Mouse (Mus musculus): ENCODE measurements around the gene Pdzrn3. TPM values are rescaled to one million over a fixed set of nuclear protein-coding genes. Genes with fewer than 3 reads are reported as not detected.

Pdzrn3 gene
- polyA plus RNA-seq, 1 experiment = 67.9 TPM

GRCm38 (mm10) chr6:101233680-101234079 is 144.0 kb downstream of the Pdzrn3 start:
- no peak for TF ChIP-seq CTCF (IDR thresholded peaks at IDR 0.05; ENCODE audit: borderline replicate concordance, insufficient read depth, low read length)
- TF ChIP-seq POLR2A (IDR thresholded peaks at IDR 0.05; ENCODE audit: low read depth, low read length) = no peak
- no peak overlapping the region for H3K4me3 ChIP-seq (ENCODE audit: insufficient read depth, low read length)
- no peak overlapping the region for H3K27ac ChIP-seq (ENCODE audit: insufficient read depth, low read length)
- H3K4me1 ChIP-seq (ENCODE audit: control insufficient read depth, insufficient read depth, low read length) = no peaks in the 10 kb centered on the region

GRCm38 (mm10) chr6:101227294-101227855 is 150.3 kb downstream of the Pdzrn3 start:
- Histone ChIP-seq H3K4me1 (ENCODE audit: control insufficient read depth, insufficient read depth, low read length) (peaks cover 2% of the 10 kb centered on the region; the same call in 1 of the 2 replicates), H3K4me3 (ENCODE audit: insufficient read depth, low read length) (no peak overlapping the region), H3K27ac (ENCODE audit: insufficient read depth, low read length) (no peak overlapping the region)
- TF ChIP-seq CTCF (IDR thresholded peaks at IDR 0.05; ENCODE audit: borderline replicate concordance, insufficient read depth, low read length) (no peak), POLR2A (IDR thresholded peaks at IDR 0.05; ENCODE audit: low read depth, low read length) (no peak)

GRCm38 (mm10) chr6:101220307-101220706 is 157.4 kb downstream of the Pdzrn3 start:
- TF ChIP-seq POLR2A (IDR thresholded peaks at IDR 0.05; ENCODE audit: low read depth, low read length) (no peak), CTCF (IDR thresholded peaks at IDR 0.05; ENCODE audit: borderline replicate concordance, insufficient read depth, low read length) (no peak)
- Histone ChIP-seq H3K4me3 (ENCODE audit: insufficient read depth, low read length) (no peak overlapping the region), H3K27ac (ENCODE audit: insufficient read depth, low read length) (no peak overlapping the region), H3K4me1 (ENCODE audit: control insufficient read depth, insufficient read depth, low read length) (peaks cover 6% of the 10 kb centered on the region)

GRCm38 (mm10) chr6:101219004-101219403 is 158.7 kb downstream of the Pdzrn3 start:
- Histone ChIP-seq H3K4me1 (ENCODE audit: control insufficient read depth, insufficient read depth, low read length) (peaks cover 6% of the 10 kb centered on the region), H3K4me3 (ENCODE audit: insufficient read depth, low read length) (no peak overlapping the region), H3K27ac (ENCODE audit: insufficient read depth, low read length) (no peak overlapping the region)
- no peak for TF ChIP-seq POLR2A (IDR thresholded peaks at IDR 0.05; ENCODE audit: low read depth, low read length)
- no peak for TF ChIP-seq CTCF (IDR thresholded peaks at IDR 0.05; ENCODE audit: borderline replicate concordance, insufficient read depth, low read length)

GRCm38 (mm10) chr6:101218197-101218596 is 159.5 kb downstream of the Pdzrn3 start:
- Histone ChIP-seq H3K4me1 (ENCODE audit: control insufficient read depth, insufficient read depth, low read length) (peaks cover 5% of the 10 kb centered on the region), H3K27ac (ENCODE audit: insufficient read depth, low read length) (no peak overlapping the region), H3K4me3 (ENCODE audit: insufficient read depth, low read length) (no peak overlapping the region)
- TF ChIP-seq CTCF (IDR thresholded peaks at IDR 0.05; ENCODE audit: borderline replicate concordance, insufficient read depth, low read length) (no peak), POLR2A (IDR thresholded peaks at IDR 0.05; ENCODE audit: low read depth, low read length) (no peak)

GRCm38 (mm10) chr6:101217756-101218155 is 159.9 kb downstream of the Pdzrn3 start:
- H3K27ac ChIP-seq (ENCODE audit: insufficient read depth, low read length) = no peak overlapping the region
- TF ChIP-seq CTCF (IDR thresholded peaks at IDR 0.05; ENCODE audit: borderline replicate concordance, insufficient read depth, low read length) (no peak), POLR2A (IDR thresholded peaks at IDR 0.05; ENCODE audit: low read depth, low read length) (no peak)
- H3K4me3 ChIP-seq (ENCODE audit: insufficient read depth, low read length) = no peak overlapping the region
- peaks cover 5% of the 10 kb centered on the region for H3K4me1 ChIP-seq (ENCODE audit: control insufficient read depth, insufficient read depth, low read length)

- no peak for TF ChIP-seq CTCF (IDR thresholded peaks at IDR 0.05; ENCODE audit: borderline replicate concordance, insufficient read depth, low read length)
- no peak for TF ChIP-seq POLR2A (IDR thresholded peaks at IDR 0.05; ENCODE audit: low read depth, low read length)
- Histone ChIP-seq H3K4me1 (ENCODE audit: control insufficient read depth, insufficient read depth, low read length) (peaks cover 5% of the 10 kb centered on the region), H3K27ac (ENCODE audit: insufficient read depth, low read length) (no peak overlapping the region), H3K4me3 (ENCODE audit: insufficient read depth, low read length) (no peak overlapping the region)
Observed at GRCm38 (mm10) chr6:101215436-101215791, 162.3 kb downstream of the Pdzrn3 start.

GRCm38 (mm10) chr6:101214734-101215435 is 162.8 kb downstream of the Pdzrn3 start:
- peaks cover 5% of the 10 kb centered on the region for H3K4me1 ChIP-seq (ENCODE audit: control insufficient read depth, insufficient read depth, low read length)
- no peak overlapping the region for H3K27ac ChIP-seq (ENCODE audit: insufficient read depth, low read length)
- TF ChIP-seq CTCF (IDR thresholded peaks at IDR 0.05; ENCODE audit: borderline replicate concordance, insufficient read depth, low read length) (no peak), POLR2A (IDR thresholded peaks at IDR 0.05; ENCODE audit: low read depth, low read length) (no peak)
- no peak overlapping the region for H3K4me3 ChIP-seq (ENCODE audit: insufficient read depth, low read length)

- Histone ChIP-seq H3K27ac (ENCODE audit: insufficient read depth, low read length) (no peak overlapping the region), H3K4me1 (ENCODE audit: control insufficient read depth, insufficient read depth, low read length) (no peaks in the 10 kb centered on the region; the same call in 1 of the 2 replicates), H3K4me3 (ENCODE audit: insufficient read depth, low read length) (no peak overlapping the region)
- TF ChIP-seq CTCF (IDR thresholded peaks at IDR 0.05; ENCODE audit: borderline replicate concordance, insufficient read depth, low read length) = no peak
- TF ChIP-seq POLR2A (IDR thresholded peaks at IDR 0.05; ENCODE audit: low read depth, low read length) = no peak
Observed at GRCm38 (mm10) chr6:101213066-101213465, 164.6 kb downstream of the Pdzrn3 start.

GRCm38 (mm10) chr6:101212086-101212485 is 165.6 kb downstream of the Pdzrn3 start:
- Histone ChIP-seq H3K4me1 (ENCODE audit: control insufficient read depth, insufficient read depth, low read length) (no peaks in the 10 kb centered on the region), H3K27ac (ENCODE audit: insufficient read depth, low read length) (no peak overlapping the region), H3K4me3 (ENCODE audit: insufficient read depth, low read length) (no peak overlapping the region)
- TF ChIP-seq CTCF (IDR thresholded peaks at IDR 0.05; ENCODE audit: borderline replicate concordance, insufficient read depth, low read length) = no peak
- TF ChIP-seq POLR2A (IDR thresholded peaks at IDR 0.05; ENCODE audit: low read depth, low read length) = no peak
